Mouse (Mus musculus) heart, postnatal 0 days (tissue): ENCODE data around the gene Gypa. TPM values are rescaled to one million over a fixed set of nuclear protein-coding genes. Genes with fewer than 3 reads are reported as not detected.

ENCODE experiments used
- ATAC-seq: fragments of 200-750 bp; cut with Nextera tagmentation; 2 replicates; pipeline ENCODE4 v1.8.0; 2017; ENCODE audit warnings: low read depth, moderate number of reproducible peaks, moderate library complexity; ENCODE audit not compliant: insufficient read depth
- DNase-seq: peaks from one replicate; pipeline ENCODE4 v3.0.0-alpha.2; 2016; ENCODE audit warnings: low spot score
- H3K27ac ChIP-seq: fragments of 300-500 bp; sonication (generic); 2 replicates; pipeline ENCODE4 v1.5.1; 2014; ENCODE audit warnings: low read depth, mild to moderate bottlenecking
- H3K27me3 ChIP-seq: fragments of 300-500 bp; sonication (generic); 2 replicates; pipeline ENCODE4 v1.6.1; 2014; ENCODE audit warnings: low read length, mixed read lengths; ENCODE audit not compliant: control insufficient read depth, insufficient read depth
- H3K36me3 ChIP-seq: fragments of 300-500 bp; sonication (generic); replicated peaks from 2 replicates; pipeline ENCODE4 v1.6.1; 2014; ENCODE audit warnings: low read length, mixed read lengths; ENCODE audit not compliant: control insufficient read depth, insufficient read depth
- H3K4me1 ChIP-seq: fragments of 300-500 bp; sonication (generic); 2 replicates; pipeline ENCODE4 v1.6.1; 2014; ENCODE audit warnings: antibody characterized with exemption; ENCODE audit not compliant: control insufficient read depth, insufficient read depth
- H3K4me2 ChIP-seq: fragments of 300-500 bp; sonication (generic); 2 replicates; pipeline ENCODE4 v1.6.1; 2014; ENCODE audit warnings: low read depth, mild to moderate bottlenecking, low read length, moderate library complexity
- H3K4me3 ChIP-seq: fragments of 300-500 bp; sonication (generic); 2 replicates; pipeline ENCODE4 v1.5.1; 2014; ENCODE audit warnings: low read depth, low read length
- H3K9ac ChIP-seq: fragments of 300-500 bp; sonication (generic); replicated peaks from 2 replicates; pipeline ENCODE4 v1.6.1; 2014; ENCODE audit warnings: low read depth, low read length, mixed read lengths
- H3K9me3 ChIP-seq: fragments of 300-500 bp; sonication (generic); replicated peaks from 2 replicates; pipeline ENCODE4 v1.6.1; 2016; ENCODE audit warnings: low read length; ENCODE audit not compliant: control insufficient read depth
- CTCF ChIP-seq: IDR thresholded peaks from 2 replicates; pipeline ENCODE4 v1.5.1; 2016; ENCODE audit warnings: antibody characterized with exemption, control low read depth, low read depth
- EP300 ChIP-seq: IDR thresholded peaks from 2 replicates; pipeline ENCODE4 v1.6.1; 2016; ENCODE audit warnings: antibody characterized with exemption, low read depth
- WGBS: fragments of 180-500 bp; shearing (Covaris S2); extraction: QIAGEN DNeasy Blood & Tissue Kit; methylation state at CpG from one replicate; pipeline ENCODE4 v1.1.7; 2014; 5-methylcytosine and 5-hydroxymethylcytosine counted together
- polyA plus RNA-seq: library from polyadenylated mRNA; unstranded; fragments of >200 nt; fragmentation: Nextera tagmentation; extraction: Ambion mirVana; gene quantifications from 2 replicates; pipeline ENCODE4 v1.2.1, GENCODE M21; 2015
- total RNA-seq: library from RNA; depleted of rRNA; stranded (reverse); fragments of >200 nt; gene quantifications from 2 replicates; pipeline ENCODE4 v1.2.3, GENCODE M21; 2014; ENCODE audit warnings: low replicate concordance; rRNA removed

Gene Gypa
- total RNA-seq (0.65 and 5.2 TPM in 2 replicates), polyA plus RNA-seq (1.6 and 3.1 TPM in 2 replicates)

- H3K4me3 ChIP-seq = peak within 1 kb of the TSS; percentile 62
- no peaks in the 10 kb centered on the region for H3K9me3 ChIP-seq
- H3K9ac ChIP-seq = peak within 1 kb of the TSS; percentile 57
- DNase-seq (peak; percentile 16), ATAC-seq (no peak)
- no peak within 1 kb of the TSS for H3K27ac ChIP-seq
- TF ChIP-seq EP300 = no peak
- TF ChIP-seq CTCF = no peak
- 32% methylated on average over 14 of the region's 14 CpGs for WGBS
- H3K4me1 ChIP-seq = no peaks in the 10 kb centered on the region
- peak within 1 kb of the TSS; percentile 75 for H3K4me2 ChIP-seq
- no peaks in the 10 kb centered on the region for H3K27me3 ChIP-seq
- H3K36me3 ChIP-seq = no peaks in the 10 kb centered on the region
These were observed at the start of gene Gypa for GRCm38 (mm10) chr8:80493523-80494345. Gypa (plus strand) TSS chr8:80493781.

GRCm38 (mm10) chr8:80444534-80445072 is 49.0 kb upstream of the Gypa start:
- H3K4me1 ChIP-seq = no peaks in the 10 kb centered on the region
- no peak for ATAC-seq
- H3K27ac ChIP-seq = no peak overlapping the region
- H3K9ac ChIP-seq = no peak overlapping the region
- H3K4me3 ChIP-seq = no peak overlapping the region
- WGBS = 58% methylated on average over 4 of the region's 4 CpGs
- H3K9me3 ChIP-seq = no peaks in the 10 kb centered on the region
- no peaks in the 10 kb centered on the region for H3K36me3 ChIP-seq
- no peaks in the 10 kb centered on the region for H3K27me3 ChIP-seq
- no peak overlapping the region for H3K4me2 ChIP-seq
- TF ChIP-seq CTCF (no peak), EP300 (no peak)
- no peak for DNase-seq

GRCm38 (mm10) chr8:80447217-80447616 is 46.4 kb upstream of the Gypa start:
- H3K4me3 ChIP-seq = no peak overlapping the region
- DNase-seq (no peak), ATAC-seq (no peak)
- H3K4me1 ChIP-seq = no peaks in the 10 kb centered on the region
- no peaks in the 10 kb centered on the region for H3K9me3 ChIP-seq
- no peak overlapping the region for H3K4me2 ChIP-seq
- no peak overlapping the region for H3K9ac ChIP-seq
- no peak overlapping the region for H3K27ac ChIP-seq
- 71% methylated on average over 4 of the region's 4 CpGs for WGBS
- TF ChIP-seq EP300 = no peak
- TF ChIP-seq CTCF = no peak
- H3K36me3 ChIP-seq = no peaks in the 10 kb centered on the region
- no peaks in the 10 kb centered on the region for H3K27me3 ChIP-seq

GRCm38 (mm10) chr8:80451938-80452690 is 41.5 kb upstream of the Gypa start:
- Histone ChIP-seq H3K27me3 (no peaks in the 10 kb centered on the region), H3K36me3 (no peaks in the 10 kb centered on the region), H3K4me3 (no peak overlapping the region), H3K4me1 (no peaks in the 10 kb centered on the region), H3K9ac (no peak overlapping the region), H3K4me2 (no peak overlapping the region), H3K27ac (no peak overlapping the region), H3K9me3 (no peaks in the 10 kb centered on the region)
- DNase-seq (no peak), ATAC-seq (no peak)
- WGBS = 64% methylated on average over 19 of the region's 19 CpGs
- no peak for TF ChIP-seq EP300
- no peak for TF ChIP-seq CTCF

DNA sequence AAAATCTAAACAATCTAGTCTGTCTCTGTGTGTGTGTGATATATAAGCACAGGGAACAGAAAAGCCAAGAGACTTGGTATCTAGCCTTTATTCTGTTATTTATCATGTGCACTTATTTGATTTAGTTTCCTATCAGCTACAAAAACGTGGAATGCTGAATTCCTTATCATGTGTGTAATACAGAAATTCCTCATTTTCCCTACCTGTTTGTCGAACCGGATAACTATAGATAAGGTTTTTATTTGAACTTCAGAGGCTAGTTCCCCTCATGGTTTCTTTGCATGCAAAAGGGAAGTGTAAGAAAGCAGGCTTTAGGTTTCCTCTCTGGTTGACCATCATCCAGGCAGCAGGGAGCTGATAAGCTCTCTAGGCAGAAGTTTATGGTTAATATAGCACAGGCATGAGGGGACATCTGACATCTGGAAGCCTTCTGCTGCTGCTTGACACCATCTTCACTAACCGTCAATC is 30.1 kb upstream of the Gypa start:
- H3K4me2 ChIP-seq = no peak overlapping the region
- H3K36me3 ChIP-seq = no peaks in the 10 kb centered on the region
- no peaks in the 10 kb centered on the region for H3K4me1 ChIP-seq
- no peaks in the 10 kb centered on the region for H3K9me3 ChIP-seq
- DNase-seq = no peak
- H3K27ac ChIP-seq = no peak overlapping the region
- H3K9ac ChIP-seq = no peak overlapping the region
- TF ChIP-seq CTCF = no peak
- no peak for TF ChIP-seq EP300
- no peaks in the 10 kb centered on the region for H3K27me3 ChIP-seq
- no peak overlapping the region for H3K4me3 ChIP-seq
- no peak for ATAC-seq
- 36% methylated on average over 4 of the region's 4 CpGs for WGBS
